Mouse (Mus musculus): ENCODE data around the gene Adgb. TPM values are rescaled to one million over a fixed set of nuclear protein-coding genes. Genes with fewer than 3 reads are reported as not detected.
A peak's percentile ranks its signal among the peaks of the same experiment; 100 is the strongest.

Gene Adgb
- polyA plus RNA-seq, 1 experiment from 2014 or later = 0.31 TPM

DNA sequence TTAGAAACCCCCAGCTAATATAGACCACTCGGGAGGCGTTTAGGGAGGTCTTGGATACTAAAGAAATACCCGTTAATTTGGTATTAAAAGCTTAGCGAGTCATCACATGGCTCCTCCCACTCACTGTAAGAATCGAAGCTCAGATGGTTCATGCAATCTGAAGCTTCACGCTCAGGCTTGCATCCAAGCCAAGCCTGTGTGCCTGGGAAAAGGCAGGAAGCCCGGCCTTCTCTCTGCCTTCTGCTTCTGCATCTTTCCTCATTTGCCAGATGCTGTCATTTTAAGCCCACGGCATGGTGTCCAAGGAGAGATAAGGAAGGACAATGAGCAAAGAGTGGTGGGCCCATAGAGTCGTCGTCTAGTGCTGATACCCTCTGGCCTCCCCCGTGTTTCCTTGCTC, 149.2 kb downstream of the Adgb start:
- Histone ChIP-seq H3K4me2 (replicated peaks) (no peak overlapping the region), H3K4me3 (replicated peaks) (no peak overlapping the region), H3K27ac (no peak overlapping the region), H3K4me1 (replicated peaks) (no peaks in the 10 kb centered on the region), H3K9ac (no peak overlapping the region), H3K27me3 (replicated peaks) (no peaks in the 10 kb centered on the region), H3K9me3 (no peaks in the 10 kb centered on the region), H3K36me3 (no peaks in the 10 kb centered on the region)
- WGBS = 81% methylated on average over 11 of the region's 11 CpGs
- ATAC-seq = no peak

DNA sequence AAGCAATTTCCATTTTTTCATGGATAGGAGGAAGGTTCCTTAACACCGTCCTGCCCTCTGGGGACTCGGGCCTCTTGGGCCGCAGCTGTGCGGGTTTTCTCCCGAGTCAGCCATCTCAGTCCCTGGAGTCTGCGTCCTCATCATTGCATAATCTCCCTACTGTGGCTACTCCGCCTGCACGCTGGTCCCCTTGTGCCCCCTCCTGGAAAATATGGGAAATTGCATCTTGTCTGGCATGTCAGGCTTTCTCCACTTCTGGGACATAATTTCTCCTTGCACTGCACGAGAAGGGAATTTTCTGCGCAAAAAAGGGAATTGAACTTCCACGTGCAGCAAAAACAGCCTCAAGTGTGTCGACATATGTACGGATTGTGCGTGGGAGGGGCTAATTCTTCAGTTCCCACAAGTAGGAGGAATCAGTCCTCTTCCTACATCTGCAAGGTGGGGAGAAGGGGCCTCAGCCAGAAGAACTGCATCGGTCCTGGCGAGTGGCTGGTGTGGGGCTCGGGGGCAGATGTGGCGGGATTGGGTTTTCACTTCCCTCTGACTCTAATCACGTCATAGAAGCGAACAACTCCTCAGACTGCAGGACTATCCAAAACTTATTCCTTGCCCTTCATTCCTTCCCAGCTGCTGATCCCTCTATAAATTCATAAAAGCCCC, 150.9 kb downstream of the Adgb start:
- peak overlapping the region; percentile 49 for H3K4me2 ChIP-seq (replicated peaks)
- no peak overlapping the region for H3K4me3 ChIP-seq (replicated peaks)
- no peaks in the 10 kb centered on the region for H3K27me3 ChIP-seq (replicated peaks)
- H3K36me3 ChIP-seq = no peaks in the 10 kb centered on the region
- no peak overlapping the region; the same call in 1 of the 2 replicates for H3K9ac ChIP-seq
- no peaks in the 10 kb centered on the region for H3K4me1 ChIP-seq (replicated peaks)
- no peak overlapping the region for H3K27ac ChIP-seq
- no peaks in the 10 kb centered on the region for H3K9me3 ChIP-seq
- WGBS = 6% methylated on average over 20 of the region's 20 CpGs
- peak; percentile 98 for ATAC-seq

- Histone ChIP-seq H3K27me3 (replicated peaks) (no peaks in the 10 kb centered on the region), H3K9me3 (no peaks in the 10 kb centered on the region), H3K27ac (no peak overlapping the region), H3K9ac (no peak overlapping the region), H3K4me1 (replicated peaks) (no peaks in the 10 kb centered on the region), H3K36me3 (no peaks in the 10 kb centered on the region), H3K4me3 (replicated peaks) (no peak overlapping the region), H3K4me2 (replicated peaks) (peak overlapping the region; percentile 49)
- WGBS = 64% methylated on average over 10 of the region's 10 CpGs
- peak; percentile 41 for ATAC-seq
These were observed 151.6 kb downstream of the Adgb start for GRCm38 (mm10) chr10:10320364-10321083.

DNA sequence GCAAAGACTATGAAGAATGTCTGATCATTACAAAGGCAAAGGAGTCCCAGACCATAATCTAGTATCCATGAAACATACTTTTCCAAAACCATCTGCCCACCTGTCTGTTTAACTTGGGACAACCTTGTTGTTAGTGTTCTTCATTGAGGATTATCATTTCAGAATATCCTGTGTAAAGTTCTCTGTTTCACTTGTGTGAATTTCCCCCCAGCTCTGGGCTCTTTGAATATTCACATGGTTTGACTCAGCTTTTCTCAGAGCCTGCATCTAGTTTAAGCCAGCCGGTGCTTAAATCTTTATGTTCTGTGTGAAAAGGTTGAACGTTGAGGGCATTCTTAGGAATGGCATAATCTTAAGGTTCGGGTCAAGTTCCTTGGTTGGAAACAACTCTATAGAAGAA, 154.0 kb downstream of the Adgb start:
- no peak overlapping the region for H3K27ac ChIP-seq
- H3K9ac ChIP-seq = no peak overlapping the region
- no peaks in the 10 kb centered on the region for H3K36me3 ChIP-seq
- H3K4me1 ChIP-seq (replicated peaks) = no peaks in the 10 kb centered on the region
- no peaks in the 10 kb centered on the region for H3K9me3 ChIP-seq
- no peak overlapping the region for H3K4me3 ChIP-seq (replicated peaks)
- H3K4me2 ChIP-seq (replicated peaks) = no peak overlapping the region
- no peak for ATAC-seq
- 81% methylated on average over 3 of the region's 3 CpGs for WGBS
- no peaks in the 10 kb centered on the region for H3K27me3 ChIP-seq (replicated peaks)

DNA sequence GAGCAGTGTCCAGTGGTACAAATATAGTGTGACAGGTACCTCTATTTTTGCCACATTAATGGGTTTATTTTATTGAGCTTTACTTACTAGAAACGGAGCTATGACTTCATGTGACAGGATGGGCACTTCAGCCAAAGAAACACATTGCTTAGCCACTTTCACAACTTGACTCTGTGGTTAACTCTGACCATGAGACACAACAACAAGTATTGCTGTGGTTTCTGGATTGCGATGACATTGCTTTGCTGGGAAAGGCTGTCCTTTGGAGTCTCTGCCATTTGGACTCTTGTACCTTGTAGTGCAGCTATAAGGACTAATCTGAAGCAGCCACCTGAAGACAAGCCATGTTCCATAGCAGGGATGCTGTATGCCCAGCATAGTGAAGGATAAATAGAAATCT, 156.5 kb downstream of the Adgb start:
- Histone ChIP-seq H3K4me3 (replicated peaks) (no peak overlapping the region), H3K4me2 (replicated peaks) (no peak overlapping the region), H3K27ac (no peak overlapping the region), H3K4me1 (replicated peaks) (no peaks in the 10 kb centered on the region), H3K9me3 (no peaks in the 10 kb centered on the region), H3K36me3 (no peaks in the 10 kb centered on the region), H3K9ac (no peak overlapping the region), H3K27me3 (replicated peaks) (no peaks in the 10 kb centered on the region)
- no peak for ATAC-seq
- WGBS = 84% methylated on average over 2 of the region's 2 CpGs

DNA sequence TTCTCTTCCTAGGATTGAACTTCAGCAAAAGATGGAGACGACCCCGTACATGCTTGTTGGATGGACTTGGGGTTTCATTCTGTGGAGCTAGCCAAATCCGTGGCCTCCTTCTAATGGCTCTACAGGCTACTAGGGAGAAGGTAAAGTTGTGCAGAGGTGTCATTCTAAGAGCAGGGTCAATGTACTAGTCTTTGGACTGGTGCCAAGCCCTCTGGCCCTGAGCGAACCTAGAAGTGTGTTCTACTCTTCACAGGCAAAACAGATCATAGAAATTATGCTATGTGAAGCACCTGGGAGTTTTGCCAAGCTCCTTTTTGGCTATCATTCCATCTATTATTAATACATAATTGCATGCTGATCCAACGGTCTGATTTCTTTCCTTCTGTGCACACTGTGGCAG, 157.6 kb downstream of the Adgb start:
- no peaks in the 10 kb centered on the region for H3K27me3 ChIP-seq (replicated peaks)
- H3K36me3 ChIP-seq = no peaks in the 10 kb centered on the region
- no peaks in the 10 kb centered on the region for H3K9me3 ChIP-seq
- no peak overlapping the region for H3K4me2 ChIP-seq (replicated peaks)
- H3K9ac ChIP-seq = no peak overlapping the region
- no peak for ATAC-seq
- no peak overlapping the region for H3K4me3 ChIP-seq (replicated peaks)
- no peak overlapping the region for H3K27ac ChIP-seq
- 73% methylated on average over 5 of the region's 5 CpGs for WGBS
- no peaks in the 10 kb centered on the region for H3K4me1 ChIP-seq (replicated peaks)

DNA sequence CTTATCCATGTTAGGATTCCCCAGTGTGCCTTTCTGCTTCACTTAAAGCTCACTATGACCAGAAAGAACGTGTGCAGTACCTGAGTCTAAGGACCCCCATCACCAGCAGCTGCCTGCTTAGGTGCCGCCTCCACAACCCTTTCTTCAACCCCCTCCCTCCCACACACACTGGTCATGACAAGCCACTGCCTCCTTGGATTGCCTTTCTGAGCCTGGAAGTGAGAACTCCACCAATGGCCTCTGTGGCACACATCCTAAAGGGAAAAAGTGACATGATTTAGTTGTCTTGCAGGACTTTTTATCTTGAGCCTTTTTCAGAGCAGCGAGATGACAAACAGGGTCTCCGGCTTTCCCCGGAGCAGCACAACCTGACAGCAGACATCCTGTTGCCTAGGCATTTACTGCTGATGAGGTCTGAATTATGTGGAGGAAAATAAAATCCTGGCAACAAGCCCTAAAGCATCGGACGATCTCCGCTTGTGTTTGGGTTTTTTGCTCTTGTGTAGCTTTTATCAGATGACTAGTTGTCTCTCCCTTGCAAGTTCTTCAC, 162.2 kb downstream of the Adgb start:
- Histone ChIP-seq H3K27ac (no peak overlapping the region), H3K9me3 (no peaks in the 10 kb centered on the region), H3K4me1 (replicated peaks) (no peaks in the 10 kb centered on the region), H3K9ac (no peak overlapping the region), H3K27me3 (replicated peaks) (no peaks in the 10 kb centered on the region), H3K36me3 (no peaks in the 10 kb centered on the region), H3K4me3 (replicated peaks) (no peak overlapping the region), H3K4me2 (replicated peaks) (no peak overlapping the region)
- 44% methylated on average over 8 of the region's 8 CpGs for WGBS
- ATAC-seq = no peak

DNA sequence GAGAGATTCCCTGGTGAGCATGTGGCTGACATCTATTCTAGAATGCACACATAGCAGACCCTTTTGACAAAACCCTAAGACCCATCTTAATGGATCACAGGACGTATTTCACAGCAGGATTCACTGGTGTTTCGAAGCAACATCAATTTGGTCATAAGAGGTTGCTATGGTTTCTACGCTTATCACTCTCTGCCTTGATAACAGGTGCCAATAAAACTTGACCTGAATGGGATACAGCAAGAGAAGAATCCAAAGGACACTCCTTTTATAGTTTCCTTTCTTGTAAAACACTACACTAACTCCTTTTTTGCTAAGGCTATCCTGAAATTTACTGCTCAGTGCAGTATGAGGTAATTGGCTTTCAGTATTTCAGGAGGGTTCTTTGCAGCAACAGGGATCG, 163.1 kb downstream of the Adgb start:
- WGBS = 53% methylated on average over 4 of the region's 4 CpGs
- no peak overlapping the region for H3K27ac ChIP-seq
- H3K4me1 ChIP-seq (replicated peaks) = no peaks in the 10 kb centered on the region
- H3K4me2 ChIP-seq (replicated peaks) = no peak overlapping the region
- no peaks in the 10 kb centered on the region for H3K27me3 ChIP-seq (replicated peaks)
- ATAC-seq = peak; percentile 62
- no peaks in the 10 kb centered on the region for H3K36me3 ChIP-seq
- H3K4me3 ChIP-seq (replicated peaks) = no peak overlapping the region
- no peaks in the 10 kb centered on the region for H3K9me3 ChIP-seq
- no peak overlapping the region for H3K9ac ChIP-seq

- no peak for ATAC-seq
- H3K9ac ChIP-seq = no peak overlapping the region
- no peaks in the 10 kb centered on the region for H3K36me3 ChIP-seq
- no peaks in the 10 kb centered on the region for H3K4me1 ChIP-seq (replicated peaks)
- 64% methylated on average over 5 of the region's 5 CpGs for WGBS
- no peaks in the 10 kb centered on the region for H3K27me3 ChIP-seq (replicated peaks)
- H3K27ac ChIP-seq = no peak overlapping the region
- no peak overlapping the region for H3K4me3 ChIP-seq (replicated peaks)
- H3K4me2 ChIP-seq (replicated peaks) = no peak overlapping the region
- no peaks in the 10 kb centered on the region for H3K9me3 ChIP-seq
These were observed 164.7 kb downstream of the Adgb start for GRCm38 (mm10) chr10:10307384-10307783.

- no peak for ATAC-seq
- H3K9me3 ChIP-seq = no peaks in the 10 kb centered on the region
- H3K4me1 ChIP-seq (replicated peaks) = no peaks in the 10 kb centered on the region
- H3K4me3 ChIP-seq (replicated peaks) = no peak overlapping the region
- H3K4me2 ChIP-seq (replicated peaks) = no peak overlapping the region
- WGBS = 69% methylated on average over 4 of the region's 4 CpGs
- no peak overlapping the region for H3K27ac ChIP-seq
- no peaks in the 10 kb centered on the region for H3K27me3 ChIP-seq (replicated peaks)
- no peaks in the 10 kb centered on the region for H3K36me3 ChIP-seq
- H3K9ac ChIP-seq = no peak overlapping the region
These were observed 167.8 kb downstream of the Adgb start for GRCm38 (mm10) chr10:10304370-10304769.

GRCm38 (mm10) chr10:10301692-10302091, 170.4 kb downstream of the Adgb start:
- Histone ChIP-seq H3K36me3 (no peaks in the 10 kb centered on the region), H3K9me3 (no peaks in the 10 kb centered on the region), H3K4me3 (replicated peaks) (no peak overlapping the region), H3K4me1 (replicated peaks) (no peaks in the 10 kb centered on the region), H3K9ac (no peak overlapping the region), H3K27ac (no peak overlapping the region), H3K27me3 (replicated peaks) (no peaks in the 10 kb centered on the region), H3K4me2 (replicated peaks) (no peak overlapping the region)
- ATAC-seq = no peak
- WGBS = 44% methylated on average over 4 of the region's 4 CpGs

GRCm38 (mm10) chr10:10300915-10301439, 171.1 kb downstream of the Adgb start:
- peak; percentile 84 for ATAC-seq
- H3K27me3 ChIP-seq (replicated peaks) = no peaks in the 10 kb centered on the region
- WGBS = 38% methylated on average over 8 of the region's 8 CpGs

More at GRCm38 (mm10) chr10:10300915-10301439, 171.1 kb downstream of the Adgb start:
- Histone ChIP-seq H3K9ac (no peak overlapping the region), H3K4me3 (replicated peaks) (no peak overlapping the region), H3K27ac (no peak overlapping the region), H3K4me1 (replicated peaks) (no peaks in the 10 kb centered on the region), H3K36me3 (no peaks in the 10 kb centered on the region), H3K9me3 (no peaks in the 10 kb centered on the region), H3K4me2 (replicated peaks) (no peak overlapping the region)
